Mouse (Mus musculus) gastrocnemius, postnatal 4 days (tissue): ENCODE results near the gene Prkcd. TPM values are rescaled to one million over a fixed set of nuclear protein-coding genes. Genes with fewer than 3 reads are reported as not detected.

Experiments used
- DNase-seq, 2 experiments: peaks; one replicate each; pipeline ENCODE4 v3.0.0; 2021 to 2022; ENCODE audit warnings: low spot score in 2 of 2, mixed read lengths in 2 of 2
- total RNA-seq, 2 experiments: library from RNA; stranded (reverse); gene quantifications; 2 replicates each; pipeline ENCODE4 v1.2.3; 2021

The Prkcd gene
- total RNA-seq, 2 experiments from 2014 or later: 25.3 to 32.0 TPM

- DNase-seq: no peak
Observed at GRCm38 (mm10) chr14:30610304-30610703, 15.7 kb downstream of the Prkcd start.

GRCm38 (mm10) chr14:30609499-30609898 lies 16.5 kb downstream of the Prkcd start:
- DNase-seq: no peak

- DNase-seq: no peak
Observed at GRCm38 (mm10) chr14:30608176-30608575, 17.8 kb downstream of the Prkcd start.

- no peak for DNase-seq
Observed at GRCm38 (mm10) chr14:30607696-30608095, 18.3 kb downstream of the Prkcd start.

- DNase-seq: no peak
Observed at GRCm38 (mm10) chr14:30606817-30607216, 19.2 kb downstream of the Prkcd start.

GRCm38 (mm10) chr14:30597142-30597541 lies 28.9 kb downstream of the Prkcd start:
- no peak for DNase-seq

- DNase-seq: no peak
Observed at GRCm38 (mm10) chr14:30596407-30596806, 29.6 kb downstream of the Prkcd start.

GRCm38 (mm10) chr14:30595576-30596313 lies 30.3 kb downstream of the Prkcd start:
- no peak for DNase-seq

GRCm38 (mm10) chr14:30594092-30594695 lies 31.8 kb downstream of the Prkcd start:
- peak; percentile 42 to 64 for DNase-seq

- peak; percentile 64 to 82 for DNase-seq
Observed at GRCm38 (mm10) chr14:30593279-30594091, 32.5 kb downstream of the Prkcd start.

- DNase-seq: peak; percentile 82 to 89
Observed at GRCm38 (mm10) chr14:30591417-30591816, 34.6 kb downstream of the Prkcd start.

- no peak for DNase-seq
Observed at GRCm38 (mm10) chr14:30590918-30591317, 35.1 kb downstream of the Prkcd start.

GRCm38 (mm10) chr14:30590041-30590645 lies 35.9 kb downstream of the Prkcd start:
- DNase-seq: no peak

- no peak for DNase-seq
Observed at GRCm38 (mm10) chr14:30586780-30587461, 39.1 kb downstream of the Prkcd start.

GRCm38 (mm10) chr14:30585323-30585722 lies 40.7 kb downstream of the Prkcd start:
- no peak for DNase-seq

GRCm38 (mm10) chr14:30584497-30585251 lies 41.3 kb downstream of the Prkcd start:
- no peak for DNase-seq

GRCm38 (mm10) chr14:30584077-30584476 lies 41.9 kb downstream of the Prkcd start:
- no peak for DNase-seq

GRCm38 (mm10) chr14:30581238-30581637 lies 44.8 kb downstream of the Prkcd start:
- no peak for DNase-seq

- DNase-seq: no peak
Observed at GRCm38 (mm10) chr14:30579882-30580281, 46.1 kb downstream of the Prkcd start.

GRCm38 (mm10) chr14:30579180-30579579 lies 46.8 kb downstream of the Prkcd start:
- DNase-seq: no peak
